Mouse (Mus musculus) liver, embryonic 14.5 days (tissue): ENCODE results near the gene Adam12. TPM values are rescaled to one million over a fixed set of nuclear protein-coding genes. Genes with fewer than 3 reads are reported as not detected.

ENCODE experiments used
- ATAC-seq: fragments of 200-750 bp; cut with Nextera tagmentation; 2 replicates; pipeline ENCODE4 v1.8.0; 2017; ENCODE audit warnings: moderate number of reproducible peaks, mild to moderate bottlenecking, moderate library complexity; ENCODE audit not compliant: insufficient read depth
- DNase-seq, 3 experiments: peaks; one replicate each; pipeline ENCODE4 v3.0.0-alpha.2; 2012 to 2013; ENCODE audit warnings: low read depth in 3 of 3, low spot score in 3 of 3
- H3K27ac ChIP-seq: fragments of 300-500 bp; sonication (generic); 2 replicates; pipeline ENCODE4 v1.5.1; 2014; ENCODE audit warnings: moderate library complexity, mild to moderate bottlenecking, control low read depth, inconsistent platforms
- H3K27me3 ChIP-seq: fragments of 300-500 bp; sonication (generic); 2 replicates; pipeline ENCODE4 v1.6.1; 2014; ENCODE audit warnings: mild to moderate bottlenecking, low read length, moderate library complexity; ENCODE audit not compliant: control insufficient read depth, insufficient read depth
- H3K36me3 ChIP-seq: fragments of 300-500 bp; sonication (generic); replicated peaks from 2 replicates; pipeline ENCODE4 v1.6.1; 2014; ENCODE audit warnings: low read depth; ENCODE audit not compliant: control insufficient read depth, insufficient read depth
- H3K4me1 ChIP-seq, 2 experiments: fragments of 200-500 bp in 1 of 2; fragments of 300-500 bp in 1 of 2; sonication (generic) in 1 of 2; replicated peaks; 2 replicates each; pipeline ENCODE4 v1.6.1; 2012 to 2014; ENCODE audit warnings: antibody characterized with exemption in 1 of 2, inconsistent platforms in 1 of 2, low read length in 1 of 2; ENCODE audit not compliant: control insufficient read depth in 2 of 2, insufficient read depth in 2 of 2
- H3K4me2 ChIP-seq: fragments of 300-500 bp; sonication (generic); 2 replicates; pipeline ENCODE4 v1.6.1; 2014; ENCODE audit warnings: low read depth, mild to moderate bottlenecking, control low read depth, moderate library complexity
- H3K4me3 ChIP-seq, 2 experiments: fragments of 200-500 bp in 1 of 2; fragments of 300-500 bp in 1 of 2; sonication (generic) in 1 of 2; 2 replicates each; pipeline ENCODE4 v1.5.1; 2012 to 2014; ENCODE audit warnings: low read depth in 2 of 2, low read length in 2 of 2, mild to moderate bottlenecking in 2 of 2, control low read depth in 1 of 2, inconsistent platforms in 1 of 2, moderate library complexity in 1 of 2; ENCODE audit not compliant: insufficient read depth in 1 of 2
- H3K9ac ChIP-seq: fragments of 300-500 bp; sonication (generic); replicated peaks from 2 replicates; pipeline ENCODE4 v1.6.1; 2014; ENCODE audit warnings: mild to moderate bottlenecking, control low read depth, moderate library complexity
- H3K9me3 ChIP-seq: fragments of 300-500 bp; sonication (generic); 2 replicates; pipeline ENCODE4 v1.6.1; 2016; ENCODE audit warnings: low read length, mixed read lengths; ENCODE audit not compliant: control insufficient read depth
- CTCF ChIP-seq: IDR thresholded peaks from 2 replicates; pipeline ENCODE4 v1.5.1; 2016; ENCODE audit warnings: antibody characterized with exemption, low read depth, control low read depth
- EP300 ChIP-seq: IDR thresholded peaks from 2 replicates; pipeline ENCODE4 v1.6.1; 2016; ENCODE audit warnings: antibody characterized with exemption, low read depth
- WGBS: fragments of 180-500 bp; shearing (Covaris S2); extraction: QIAGEN DNeasy Blood & Tissue Kit; methylation state at CpG from one replicate; pipeline ENCODE4 v1.1.7; 2014; ENCODE audit not compliant: insufficient replicate concordance; 5-methylcytosine and 5-hydroxymethylcytosine counted together
- polyA plus RNA-seq, 2 experiments: library from polyadenylated mRNA; depleted of rRNA in 1 of 2; stranded (reverse) in 1 of 2; unstranded in 1 of 2; fragments of >200 nt; fragmentation: Nextera tagmentation in 1 of 2; extraction: Ambion mirVana in 1 of 2; gene quantifications; 2 replicates each; pipeline versions ENCODE4 v1.2.1 to v1.2.3; 2012 to 2014

Adam12 gene
- polyA plus RNA-seq, 2 experiments: 1.9 TPM

DNA sequence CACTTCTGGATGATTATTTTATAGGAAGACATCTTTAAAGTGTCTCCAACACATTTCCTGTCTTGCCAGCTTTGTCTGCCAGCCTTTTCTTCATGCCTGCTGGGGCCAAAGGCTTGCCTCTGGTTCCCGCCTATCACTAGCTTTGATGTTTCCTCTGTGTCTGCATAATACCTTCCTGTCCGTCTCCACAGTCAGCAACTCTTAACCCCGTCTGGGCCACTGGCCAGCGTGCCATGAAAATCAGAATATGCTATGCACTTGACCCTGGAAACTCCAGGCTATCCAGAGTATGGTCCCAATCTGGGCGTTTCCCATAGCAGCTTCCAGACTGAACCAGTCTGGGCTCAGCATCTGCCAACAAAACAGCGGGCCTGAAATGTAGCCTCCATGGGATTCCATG, 69.1 kb downstream of the Adam12 start:
- H3K4me1 ChIP-seq: no peaks in the 10 kb centered on the region
- ATAC-seq: peak; percentile 33; the same call in 1 of the 2 replicates

DNA sequence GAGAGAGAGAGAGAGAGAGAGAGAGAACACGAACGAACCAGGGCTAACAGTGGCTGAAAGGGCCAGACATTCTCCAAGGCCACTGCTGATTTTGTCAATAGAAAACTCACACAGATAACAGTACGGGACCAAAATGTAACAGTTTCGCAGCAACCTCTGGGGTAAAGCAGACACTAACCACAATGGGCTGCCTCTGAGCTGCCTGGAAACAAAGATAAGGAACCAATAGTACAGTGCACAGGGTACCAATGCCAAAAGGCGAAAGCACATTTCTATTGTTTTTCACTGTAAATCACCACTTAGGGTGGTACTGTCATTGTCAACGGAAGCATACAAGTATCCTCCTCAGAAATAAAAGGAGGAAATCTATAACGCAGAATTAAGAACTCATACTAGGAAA, 72.3 kb downstream of the Adam12 start:
- DNase-seq (no peak), ATAC-seq (no peak)
- 12% methylated on average over 7 of the region's 7 CpGs for WGBS
- H3K9ac ChIP-seq: no peak overlapping the region
- no peak overlapping the region for H3K4me3 ChIP-seq
- no peaks in the 10 kb centered on the region for H3K4me1 ChIP-seq
- no peaks in the 10 kb centered on the region for H3K9me3 ChIP-seq
- H3K36me3 ChIP-seq: no peaks in the 10 kb centered on the region
- no peak for TF ChIP-seq EP300
- no peak for TF ChIP-seq CTCF
- no peak overlapping the region for H3K27ac ChIP-seq
- no peaks in the 10 kb centered on the region for H3K27me3 ChIP-seq
- H3K4me2 ChIP-seq: no peak overlapping the region

More for the DNA sequence above, 69.1 kb downstream of the Adam12 start:
- 38% methylated on average over 6 of the region's 6 CpGs for WGBS
- no peak for DNase-seq
- Histone ChIP-seq H3K4me3 (no peak overlapping the region), H3K9ac (no peak overlapping the region), H3K4me2 (no peak overlapping the region), H3K9me3 (no peaks in the 10 kb centered on the region), H3K27ac (no peak overlapping the region), H3K36me3 (no peaks in the 10 kb centered on the region), H3K27me3 (no peaks in the 10 kb centered on the region)
- TF ChIP-seq CTCF: no peak
- no peak for TF ChIP-seq EP300

DNA sequence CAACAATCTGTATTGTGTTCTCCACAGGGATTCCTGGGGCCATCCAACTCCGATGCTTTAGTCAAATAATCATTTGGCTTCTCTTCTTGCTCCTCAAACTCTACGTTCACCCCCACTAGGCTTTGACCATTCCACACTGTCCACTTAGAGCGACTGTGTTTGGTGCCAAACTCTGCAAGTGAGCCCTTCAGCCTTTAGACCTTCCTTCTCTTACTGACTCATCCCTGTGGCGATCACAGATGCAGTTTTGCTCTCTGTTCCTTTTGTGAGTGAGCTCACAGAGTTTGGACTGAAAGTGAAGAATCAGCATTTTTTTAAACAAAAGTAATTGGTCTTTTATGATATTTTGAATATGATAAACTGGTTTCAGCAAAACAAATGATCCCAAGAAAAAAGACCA, 80.6 kb downstream of the Adam12 start:
- Histone ChIP-seq H3K9me3 (no peaks in the 10 kb centered on the region), H3K4me1 (no peaks in the 10 kb centered on the region), H3K27ac (no peak overlapping the region), H3K9ac (no peak overlapping the region), H3K36me3 (no peaks in the 10 kb centered on the region), H3K4me3 (no peak overlapping the region), H3K27me3 (no peaks in the 10 kb centered on the region), H3K4me2 (no peak overlapping the region)
- WGBS: 45% methylated on average over 4 of the region's 4 CpGs
- no peak for TF ChIP-seq EP300
- DNase-seq (no peak), ATAC-seq (no peak)

DNA sequence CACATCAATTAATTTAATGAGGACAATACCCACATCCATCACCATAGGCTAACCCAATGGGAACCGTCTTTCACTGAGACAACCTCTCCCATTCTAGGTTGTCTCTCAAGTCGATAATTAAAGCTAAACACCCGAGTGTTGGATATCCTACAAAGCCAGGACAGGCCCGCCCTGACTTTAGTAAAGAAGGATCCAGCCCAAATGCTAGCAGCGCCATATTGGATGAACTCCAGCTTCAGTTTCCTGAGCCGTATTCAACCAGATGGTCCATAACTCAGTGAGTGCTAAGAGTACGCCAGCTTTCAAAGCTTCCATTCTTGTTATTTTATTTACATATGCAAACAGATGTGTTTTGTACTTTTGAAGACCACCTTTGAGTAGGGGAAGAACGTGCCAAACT, 81.6 kb downstream of the Adam12 start:
- no peaks in the 10 kb centered on the region for H3K36me3 ChIP-seq
- no peak for DNase-seq
- H3K4me2 ChIP-seq: no peak overlapping the region
- no peak overlapping the region for H3K9ac ChIP-seq
- no peak overlapping the region for H3K4me3 ChIP-seq
- H3K4me1 ChIP-seq: no peaks in the 10 kb centered on the region
- H3K27me3 ChIP-seq: no peaks in the 10 kb centered on the region
- no peak for TF ChIP-seq CTCF
- no peak for TF ChIP-seq EP300
- 59% methylated on average over 8 of the region's 8 CpGs for WGBS
- no peaks in the 10 kb centered on the region for H3K9me3 ChIP-seq
- H3K27ac ChIP-seq: no peak overlapping the region
- no peak for ATAC-seq

DNA sequence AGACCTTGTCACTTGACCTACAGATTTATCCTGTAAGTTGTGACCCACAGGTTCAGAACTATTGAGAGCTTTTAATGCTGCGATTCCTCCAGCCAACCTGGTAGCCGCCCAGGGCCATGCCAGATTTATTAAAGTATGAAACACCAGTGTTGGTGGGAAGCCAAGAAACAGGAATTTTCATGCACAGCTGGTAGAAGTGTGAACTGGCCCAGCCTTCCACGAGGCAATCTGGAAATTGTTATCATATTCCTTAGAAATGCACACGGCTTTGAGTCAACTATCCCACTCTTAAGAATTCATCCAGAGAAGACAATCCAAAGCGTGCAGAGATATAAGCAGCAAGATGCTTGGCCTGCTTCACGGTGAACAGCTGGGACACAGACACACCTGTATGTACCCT, 82.6 kb downstream of the Adam12 start:
- Histone ChIP-seq H3K9me3 (no peaks in the 10 kb centered on the region), H3K4me3 (no peak overlapping the region), H3K27ac (no peak overlapping the region), H3K36me3 (no peaks in the 10 kb centered on the region), H3K4me2 (no peak overlapping the region), H3K9ac (no peak overlapping the region), H3K4me1 (no peaks in the 10 kb centered on the region), H3K27me3 (no peaks in the 10 kb centered on the region)
- WGBS: 62% methylated on average over 6 of the region's 6 CpGs
- TF ChIP-seq CTCF (no peak), EP300 (no peak)
- no peak for ATAC-seq
- DNase-seq: no peak

DNA sequence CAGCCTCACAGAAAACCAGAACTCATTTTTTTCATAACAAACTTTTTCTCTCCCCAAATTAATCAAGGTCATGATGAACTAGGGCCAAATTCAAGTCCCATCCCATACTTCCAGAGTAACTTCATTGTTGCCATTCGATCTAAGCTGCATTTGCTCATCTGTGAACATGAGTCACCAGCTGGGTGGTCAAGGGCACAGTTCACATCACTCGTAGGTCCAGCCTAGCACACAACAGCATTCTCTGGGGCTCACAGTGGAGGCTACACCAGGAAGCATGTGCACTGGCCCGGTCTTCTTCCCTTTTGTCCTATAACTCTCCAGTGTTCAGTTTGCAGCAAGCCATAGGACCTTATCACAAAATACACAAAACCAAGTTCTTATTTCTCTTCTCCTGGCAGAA, 84.4 kb downstream of the Adam12 start:
- Histone ChIP-seq H3K9ac (no peak overlapping the region), H3K27ac (no peak overlapping the region), H3K4me2 (no peak overlapping the region), H3K4me1 (no peaks in the 10 kb centered on the region), H3K27me3 (no peaks in the 10 kb centered on the region), H3K36me3 (no peaks in the 10 kb centered on the region), H3K4me3 (no peak overlapping the region), H3K9me3 (no peaks in the 10 kb centered on the region)
- no peak for TF ChIP-seq EP300
- no peak for TF ChIP-seq CTCF
- ATAC-seq (no peak), DNase-seq (no peak)
- WGBS: 56% methylated on average over 3 of the region's 3 CpGs
